In genomic region chr16:77595661-77596060, GRCm38 (mm10) we compare ENCODE assay signal across 18 mouse cellular contexts. TPM values are rescaled to one million over a fixed set of nuclear protein-coding genes. Genes with fewer than 3 reads are reported as not detected.
A peak's percentile ranks its signal among the peaks of the same experiment; 100 is the strongest.
DNase-seq lines count a peak whose midpoint lies in the region; ATAC-seq and TF ChIP-seq lines count a peak whose summit lies in the region.
"Had no signal": no experiment of that assay in that cellular context is flagged by ENCODE, and none has a peak within 500 bp of the region (broad histone marks: within the 10 kb centered on the region; RNA-seq: fewer than 3 reads in every experiment).

No protein-coding gene starts in this region.

- intact Hi-C loops in heart, adult 2 months (cut with DNase I) = loop anchor here (5.0 kb wide), 2 partner anchors 47 to 268 kb away; no protein-coding TSS in a partner anchor

- H3K4me1 ChIP-seq in heart, adult 2 months (ENCODE audit: control insufficient read depth, insufficient read depth, low read length) = peaks cover 6% of the 10 kb centered on the region
- peaks cover 5% of the 10 kb centered on the region; the same call in 1 of the 2 replicates for H3K4me1 ChIP-seq in heart, embryonic 10.5 days
- H3K4me1 ChIP-seq in cortical plate, adult 2 months (ENCODE audit: control insufficient read depth, insufficient read depth, low read length) = no peaks in the 10 kb centered on the region; the same call in 1 of the 2 replicates
- peaks cover 11% of the 10 kb centered on the region; the same call in 1 of the 2 replicates for H3K4me1 ChIP-seq in midbrain, embryonic 14.5 days (ENCODE audit: control insufficient read depth, insufficient read depth, low read length)

- no peak overlapping the region for H3K9ac ChIP-seq in heart, adult 2 months (ENCODE audit: low read depth, low read length)
- peak overlapping the region; percentile 65; the same call in 1 of the 2 replicates for H3K9ac ChIP-seq in midbrain, embryonic 14.5 days (replicated peaks; ENCODE audit: low read length)
- H3K9ac ChIP-seq: lung, embryonic 15.5 days had no signal

- no peaks in the 10 kb centered on the region for H3K9me3 ChIP-seq in heart, embryonic 10.5 days
- H3K9me3 ChIP-seq in midbrain, embryonic 14.5 days (ENCODE audit: control insufficient read depth, low read length) = no peaks in the 10 kb centered on the region
- H3K9me3 ChIP-seq: lung, embryonic 15.5 days had no signal

- 71% methylated on average over 7 of the region's 7 CpGs for WGBS in heart, adult 2 months
- 89% methylated on average over 7 of the region's 7 CpGs for WGBS in heart, embryonic 10.5 days
- 63% methylated on average over 7 of the region's 7 CpGs for WGBS in midbrain, embryonic 14.5 days

- peak overlapping the region; percentile 85 for H3K27ac ChIP-seq in heart, adult 2 months
- H3K27ac ChIP-seq in heart, embryonic 10.5 days = no peak overlapping the region
- peak overlapping the region; percentile 82; the same call in 1 of the 2 replicates for H3K27ac ChIP-seq in cortical plate, adult 2 months (ENCODE audit: insufficient read depth, low read length)
- H3K27ac ChIP-seq in midbrain, embryonic 14.5 days (replicated peaks; ENCODE audit: low read depth, low read length) = peak overlapping the region; percentile 94
- H3K27ac ChIP-seq: kidney, postnatal 0 days; lung, embryonic 15.5 days had no signal

- H3K27me3 ChIP-seq in heart, adult 2 months (ENCODE audit: control insufficient read depth, insufficient read depth, low read length) = no peaks in the 10 kb centered on the region
- H3K27me3 ChIP-seq in heart, embryonic 10.5 days (ENCODE audit: insufficient read depth, poor library complexity, severe bottlenecking) = no peaks in the 10 kb centered on the region
- no peaks in the 10 kb centered on the region for H3K27me3 ChIP-seq in C2C12 (ENCODE audit: control insufficient read depth, insufficient read depth, insufficient read length)
- no peaks in the 10 kb centered on the region for H3K27me3 ChIP-seq in midbrain, embryonic 14.5 days (ENCODE audit: control insufficient read depth, insufficient read depth, low read length)
- H3K27me3 ChIP-seq: lung, embryonic 15.5 days had no signal

- no peak for TF ChIP-seq POLR2A in heart, adult 2 months (IDR thresholded peaks at IDR 0.05; ENCODE audit: insufficient read depth, low read depth, low read length)
- TF ChIP-seq POLR2A in cortical plate, adult 2 months (IDR thresholded peaks at IDR 0.05; ENCODE audit: extremely low read depth, insufficient read depth, low read length) = no peak

- no peaks in the 10 kb centered on the region; the same call in 1 of the 2 replicates for H3K36me3 ChIP-seq in heart, adult 2 months (ENCODE audit: control insufficient read depth, insufficient read depth, low read length)
- H3K36me3 ChIP-seq in heart, embryonic 10.5 days = peaks cover 6% of the 10 kb centered on the region; the same call in 1 of the 2 replicates
- H3K36me3 ChIP-seq in C2C12 (ENCODE audit: control insufficient read depth, insufficient read depth) = peaks cover 3% of the 10 kb centered on the region
- H3K36me3 ChIP-seq in midbrain, embryonic 14.5 days (ENCODE audit: control insufficient read depth, insufficient read depth, low read length) = peaks cover 6% of the 10 kb centered on the region; the same call in 1 of the 2 replicates
- H3K36me3 ChIP-seq: lung, embryonic 15.5 days had no signal

- H3ac ChIP-seq in C2C12 (ENCODE audit: control insufficient read depth, insufficient read length, low read depth) = no peak overlapping the region

- peaks cover 5% of the 10 kb centered on the region for H3K79me3 ChIP-seq in C2C12 (ENCODE audit: low read depth)

- H3K4me3 ChIP-seq in heart, adult 2 months = peak overlapping the region; percentile 42
- H3K4me3 ChIP-seq in heart, embryonic 10.5 days = no peak overlapping the region
- peak overlapping the region; percentile 31 for H3K4me3 ChIP-seq in C2C12 (ENCODE audit: insufficient read depth, poor library complexity, severe bottlenecking)
- H3K4me3 ChIP-seq in cortical plate, adult 2 months (ENCODE audit: insufficient read depth, low read length) = peak overlapping the region; percentile 30
- H3K4me3 ChIP-seq in midbrain, embryonic 14.5 days (replicated peaks; ENCODE audit: low read depth, low read length) = peak overlapping the region; percentile 38
- H3K4me3 ChIP-seq: erythroblast, embryonic 14.5 days; lung, embryonic 15.5 days had no signal

- no peak for DNase-seq in heart, adult 2 months
- DNase-seq in heart, embryonic 10.5 days (ENCODE audit: low spot score) = no peak
- DNase-seq in midbrain, embryonic 14.5 days = peak; percentile 53
- no peak for DNase-seq in urinary bladder, postnatal 10 days (ENCODE audit: low spot score)
- DNase-seq in natural killer cell, adult 2 months (ENCODE audit: low spot score in 2 of 2) = no peak
- no peak for DNase-seq in adrenal gland, adult 2 months
- DNase-seq: embryo, embryonic 11 days; layer of hippocampus, postnatal 36 days had no signal

- TF ChIP-seq CTCF in heart, adult 2 months (IDR thresholded peaks at IDR 0.05) = no peak
- TF ChIP-seq CTCF in C2C12 (IDR thresholded peaks at IDR 0.05; ENCODE audit: control insufficient read depth, insufficient read depth, insufficient read length) = no peak
- no peak for TF ChIP-seq CTCF in cortical plate, adult 2 months (IDR thresholded peaks at IDR 0.05; ENCODE audit: extremely low read depth, insufficient read depth, low read length)

- TF ChIP-seq EP300 in heart, adult 2 months (IDR thresholded peaks at IDR 0.05; ENCODE audit: insufficient read depth, low read depth, low read length) = no peak

- H3K79me2 ChIP-seq in heart, adult 2 months (replicated peaks; ENCODE audit: control insufficient read depth, insufficient read depth, low read length) = no peaks in the 10 kb centered on the region
- H3K79me2 ChIP-seq in C2C12 (ENCODE audit: control insufficient read depth, insufficient read depth) = peaks cover 13% of the 10 kb centered on the region

- H3K4me2 ChIP-seq in midbrain, embryonic 14.5 days (ENCODE audit: low read length) = peak overlapping the region; percentile 56
- H3K4me2 ChIP-seq: heart, embryonic 11.5 days had no signal

- no peak for ATAC-seq in midbrain, embryonic 14.5 days (ENCODE audit: low FRiP score, low TSS enrichment)

TF ChIP-seq in C2C12, 6 proteins besides CTCF, POLR2A, EP300 and RAD21:
- TF ChIP-seq MAX (IDR thresholded peaks at IDR 0.05) (no peak), CEBPB (IDR thresholded peaks at IDR 0.05; ENCODE audit: low read depth) (no peak), USF1 (IDR thresholded peaks at IDR 0.05; ENCODE audit: low read depth) (no peak), MYOD1 (IDR thresholded peaks at IDR 0.05; ENCODE audit: control insufficient read depth, insufficient read length, low read depth) (no peak), MYOG (IDR thresholded peaks at IDR 0.05; ENCODE audit: control insufficient read depth, extremely low read depth, insufficient read length) (no peak)

RNA-seq across cellular contexts. Expression of gene Gm11146, which starts 6.2 kb away (rescaled TPM):
- not detected for total RNA-seq in heart, adult 2 months (2021)
- polyA plus RNA-seq in heart, adult 2 months (2012; rRNA removed) = not detected in 2 replicates
- polyA plus RNA-seq in heart, embryonic 10.5 days (2016; fragmentation: Nextera tagmentation; extraction: Ambion mirVana) = not detected in 2 replicates
- polyA plus RNA-seq in C2C12 (2012; fragmentation: generic; extraction: Trizol) = not detected
- polyA plus RNA-seq in cortical plate, adult 2 months (2012; rRNA removed) = not detected in 2 replicates
- not detected in 2 replicates for polyA plus RNA-seq in midbrain, embryonic 14.5 days (2014; fragmentation: Nextera tagmentation; extraction: Ambion mirVana)
- not detected for total RNA-seq in adrenal gland, adult 2 months (2021)
- not detected in 2 replicates for polyA plus RNA-seq in adrenal gland, adult 2 months (2012; rRNA removed)
- total RNA-seq: gastrocnemius, adult 18-20 months; layer of hippocampus, postnatal 36 days had no signal
- polyA plus RNA-seq: erythroblast, embryonic 14.5 days; heart, embryonic 11.5 days; kidney, postnatal 0 days; limb, embryonic 14.5 days; lung, embryonic 15.5 days; stomach, embryonic 14.5 days; urinary bladder, adult 2 months had no signal
